Mouse (Mus musculus): ENCODE measurements around the gene Vps8. TPM values are rescaled to one million over a fixed set of nuclear protein-coding genes. Genes with fewer than 3 reads are reported as not detected.

Gene Vps8
- polyA plus RNA-seq, 1 experiment from 2014 or later, result 21.4 TPM

DNA sequence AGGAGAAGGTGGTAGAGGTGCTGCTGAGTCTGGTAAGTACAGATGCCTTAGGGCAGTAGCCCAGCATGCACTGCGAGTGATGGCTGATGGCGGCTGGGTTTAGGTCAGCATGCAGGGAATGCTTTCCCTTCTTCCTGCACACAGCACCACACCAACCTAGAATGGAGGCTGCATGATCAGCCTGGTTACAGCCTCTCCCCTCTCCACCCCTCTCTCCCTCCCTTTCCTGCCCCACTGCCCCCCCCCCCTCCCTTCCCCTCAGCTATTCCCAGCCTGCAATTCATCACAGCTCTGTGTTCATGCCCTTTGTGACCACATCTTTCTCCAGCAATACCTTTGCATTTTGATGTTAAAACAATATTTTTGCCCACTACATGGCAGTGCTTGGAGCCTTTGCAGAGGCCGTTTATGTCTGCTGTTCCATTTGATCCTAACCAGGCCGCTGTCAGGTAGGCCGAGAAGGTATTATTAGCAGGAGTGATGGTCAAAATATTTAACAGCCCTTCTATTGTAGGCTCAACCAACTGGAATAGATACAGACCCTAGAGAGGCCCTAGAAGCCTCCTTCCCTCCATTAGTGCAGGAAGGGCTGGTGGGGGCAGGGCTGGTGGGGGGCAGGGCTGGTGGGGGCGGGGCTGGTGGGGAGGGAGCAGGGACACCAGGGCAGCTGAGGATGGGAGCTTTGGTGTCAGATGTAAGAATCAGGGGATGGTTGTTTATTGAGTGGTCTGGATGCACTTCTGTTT is 17.5 kb upstream of the Vps8 start:
- Histone ChIP-seq H3K36me3 (no peaks in the 10 kb centered on the region), H3K4me1 (replicated peaks) (peaks cover 24% of the 10 kb centered on the region), H3K4me3 (no peak overlapping the region), H3K27me3 (no peaks in the 10 kb centered on the region), H3K4me2 (no peak overlapping the region), H3K9me3 (replicated peaks) (no peaks in the 10 kb centered on the region), H3K9ac (no peak overlapping the region), H3K27ac (no peak overlapping the region)
- ATAC-seq (replicated peaks; ENCODE audit: insufficient number of reproducible peaks, insufficient read depth, low FRiP score, low read depth), result no peak
- WGBS, result 38% methylated on average over 6 of the region's 6 CpGs

DNA sequence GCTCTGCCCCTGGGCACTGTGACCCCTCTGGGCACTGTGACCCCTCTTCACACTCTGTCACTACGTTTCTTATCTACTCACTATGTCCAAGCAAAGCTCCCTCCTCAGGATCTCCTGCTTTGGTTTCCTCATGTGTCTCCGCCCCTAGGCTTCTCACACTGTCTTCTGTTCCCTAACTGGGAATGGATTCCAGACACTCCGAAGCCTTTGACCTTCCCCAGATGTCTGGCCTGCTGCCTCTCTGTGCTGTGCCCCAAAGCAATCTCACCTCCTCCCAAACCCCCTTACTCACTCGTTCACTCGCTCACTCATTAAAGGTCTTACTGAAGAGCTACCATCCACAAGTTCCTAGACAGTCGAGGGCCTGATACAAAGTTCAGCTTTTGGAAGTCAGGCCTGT is 16.8 kb upstream of the Vps8 start:
- 41% methylated on average over 6 of the region's 6 CpGs for WGBS
- no peak overlapping the region for H3K27ac ChIP-seq
- H3K27me3 ChIP-seq, result no peaks in the 10 kb centered on the region
- H3K4me2 ChIP-seq, result no peak overlapping the region
- H3K4me3 ChIP-seq, result no peak overlapping the region
- no peak for ATAC-seq (replicated peaks; ENCODE audit: insufficient number of reproducible peaks, insufficient read depth, low FRiP score, low read depth)
- H3K9ac ChIP-seq, result no peak overlapping the region
- peaks cover 24% of the 10 kb centered on the region for H3K4me1 ChIP-seq (replicated peaks)
- H3K36me3 ChIP-seq, result no peaks in the 10 kb centered on the region
- H3K9me3 ChIP-seq (replicated peaks), result no peaks in the 10 kb centered on the region

DNA sequence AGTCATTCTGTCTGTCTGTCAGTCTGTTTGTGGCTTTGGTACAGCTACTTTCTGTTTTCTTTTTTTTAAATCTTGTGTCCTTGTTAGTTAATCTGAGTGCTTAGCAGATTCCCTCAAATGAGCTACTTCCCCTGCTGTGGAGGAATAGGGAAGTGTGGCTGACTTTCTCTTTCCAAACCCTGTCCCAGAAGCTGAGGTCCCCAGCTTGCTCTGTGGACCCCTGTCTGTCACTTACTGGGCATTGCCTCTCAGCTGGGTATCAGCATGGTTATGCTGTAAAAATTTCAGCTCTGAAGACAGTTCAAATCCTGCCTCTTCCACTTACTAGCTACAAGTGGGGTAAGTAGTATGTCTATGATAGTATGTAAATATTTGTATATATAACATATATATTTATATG is 11.1 kb upstream of the Vps8 start:
- Histone ChIP-seq H3K27me3 (0 out of 2 replicates have a peak, but pooled peaks cover 6% of the 10 kb centered on the region), H3K9ac (no peak overlapping the region), H3K9me3 (replicated peaks) (no peaks in the 10 kb centered on the region), H3K4me3 (no peak overlapping the region), H3K36me3 (no peaks in the 10 kb centered on the region), H3K27ac (no peak overlapping the region), H3K4me1 (replicated peaks) (peaks cover 2% of the 10 kb centered on the region; the same call in 1 of the 2 replicates), H3K4me2 (no peak overlapping the region)
- no peak for ATAC-seq (replicated peaks; ENCODE audit: insufficient number of reproducible peaks, insufficient read depth, low FRiP score, low read depth)

DNA sequence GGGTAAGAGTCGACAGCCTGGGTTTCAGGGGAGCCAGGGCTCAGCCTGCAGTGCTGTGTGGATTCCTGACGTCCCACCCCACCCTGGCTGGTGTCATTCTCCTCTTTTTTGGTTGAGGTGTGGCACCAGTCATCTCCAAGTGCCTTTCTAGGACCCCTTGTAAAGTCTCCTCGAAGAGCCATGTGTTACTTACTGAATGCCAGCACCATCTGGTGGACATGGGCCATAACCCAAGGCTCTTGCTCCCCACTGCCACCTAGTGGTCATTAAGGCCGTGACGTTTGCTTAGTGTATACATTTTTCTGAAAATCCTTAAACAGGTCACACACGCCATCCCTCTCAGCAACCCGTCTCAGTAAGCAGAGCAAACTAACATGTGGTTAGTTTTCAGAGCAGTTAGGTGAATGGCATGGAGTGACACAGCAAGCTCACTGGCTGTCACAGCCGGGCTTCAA is 10.3 kb upstream of the Vps8 start:
- 20% methylated on average over 8 of the region's 8 CpGs for WGBS
- H3K4me1 ChIP-seq (replicated peaks), result peaks cover 2% of the 10 kb centered on the region; the same call in 1 of the 2 replicates
- H3K4me3 ChIP-seq, result no peak overlapping the region
- no peaks in the 10 kb centered on the region for H3K36me3 ChIP-seq
- 0 out of 2 replicates have a peak, but pooled peaks cover 6% of the 10 kb centered on the region for H3K27me3 ChIP-seq
- no peak overlapping the region for H3K9ac ChIP-seq
- no peak overlapping the region for H3K4me2 ChIP-seq
- H3K9me3 ChIP-seq (replicated peaks), result no peaks in the 10 kb centered on the region
- peak; percentile 58; the same call in 1 of the 2 replicates for ATAC-seq (replicated peaks; ENCODE audit: insufficient number of reproducible peaks, insufficient read depth, low FRiP score, low read depth)
- no peak overlapping the region for H3K27ac ChIP-seq

DNA sequence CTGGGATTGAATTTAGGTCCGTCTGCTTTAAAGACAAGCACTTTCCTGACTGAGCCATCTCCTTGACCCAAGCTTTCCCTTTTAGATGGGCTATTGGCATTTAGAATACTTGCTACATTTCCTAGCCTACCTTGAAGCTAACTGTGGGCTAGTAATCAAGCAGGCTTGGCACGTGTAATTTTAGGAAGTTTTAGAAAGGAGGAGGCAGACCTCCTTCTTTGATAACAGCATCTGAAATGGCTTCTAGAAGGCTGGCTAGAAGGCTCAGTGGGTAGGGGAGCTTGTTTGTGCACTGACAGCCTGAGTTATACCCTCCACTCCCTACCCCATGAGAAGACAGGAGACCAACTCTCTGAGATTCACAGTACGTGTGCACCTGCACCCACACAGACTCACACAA is 9.1 kb upstream of the Vps8 start:
- 0 out of 2 replicates have a peak, but pooled peaks cover 6% of the 10 kb centered on the region for H3K27me3 ChIP-seq
- peaks cover 2% of the 10 kb centered on the region; the same call in 1 of the 2 replicates for H3K4me1 ChIP-seq (replicated peaks)
- H3K27ac ChIP-seq, result no peak overlapping the region
- H3K36me3 ChIP-seq, result no peaks in the 10 kb centered on the region
- WGBS, result 69% methylated on average over 3 of the region's 3 CpGs
- H3K4me3 ChIP-seq, result no peak overlapping the region
- no peak for ATAC-seq (replicated peaks; ENCODE audit: insufficient number of reproducible peaks, insufficient read depth, low FRiP score, low read depth)
- no peak overlapping the region for H3K4me2 ChIP-seq
- no peak overlapping the region for H3K9ac ChIP-seq
- H3K9me3 ChIP-seq (replicated peaks), result no peaks in the 10 kb centered on the region

DNA sequence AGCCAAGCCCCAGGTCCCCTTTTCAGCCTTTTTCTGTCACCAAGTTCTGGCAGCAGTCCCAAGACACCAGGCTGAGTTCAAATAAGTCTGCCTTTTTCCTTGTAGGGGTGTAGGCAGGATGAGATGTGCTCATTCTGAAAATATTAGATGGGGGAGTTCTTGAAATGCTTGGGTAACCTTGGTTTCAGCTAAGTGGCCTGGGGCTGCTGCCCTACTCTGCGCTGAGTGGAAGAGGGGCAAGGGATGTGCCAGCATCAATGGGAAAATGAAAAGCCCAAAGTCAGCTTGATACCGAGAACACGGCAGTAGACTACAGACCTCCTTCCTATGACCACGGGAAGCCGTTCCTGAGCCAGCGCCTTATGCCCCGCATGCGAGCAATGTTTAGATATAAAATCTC is 7.8 kb upstream of the Vps8 start:
- Histone ChIP-seq H3K4me1 (replicated peaks) (peaks cover 2% of the 10 kb centered on the region; the same call in 1 of the 2 replicates), H3K9me3 (replicated peaks) (no peaks in the 10 kb centered on the region), H3K9ac (no peak overlapping the region), H3K27me3 (0 out of 2 replicates have a peak, but pooled peaks cover 6% of the 10 kb centered on the region), H3K36me3 (no peaks in the 10 kb centered on the region), H3K4me3 (no peak overlapping the region), H3K4me2 (no peak overlapping the region), H3K27ac (no peak overlapping the region)
- WGBS, result 92% methylated on average over 8 of the region's 8 CpGs
- no peak for ATAC-seq (replicated peaks; ENCODE audit: insufficient number of reproducible peaks, insufficient read depth, low FRiP score, low read depth)

DNA sequence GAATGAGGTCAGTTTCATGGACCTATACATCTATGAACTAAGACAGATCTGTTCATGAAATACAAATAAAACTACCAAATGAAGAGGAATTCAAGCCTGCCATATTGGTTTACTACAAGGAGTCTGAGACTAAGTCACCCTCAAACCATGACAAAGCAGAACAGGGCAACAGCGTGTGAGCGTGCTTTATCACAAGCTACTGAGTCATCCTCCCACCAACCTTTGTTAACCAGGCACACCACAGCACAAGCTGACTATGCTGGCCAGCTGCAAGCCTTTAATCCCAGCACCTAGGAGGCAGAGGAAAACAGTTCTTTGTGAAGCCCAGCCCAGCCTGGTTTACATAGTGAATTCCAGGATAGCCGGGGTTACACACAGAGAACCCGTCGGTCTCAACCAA is 4.9 kb upstream of the Vps8 start:
- 0 out of 2 replicates have a peak, but pooled peaks cover 3% of the 10 kb centered on the region for H3K4me1 ChIP-seq (replicated peaks)
- H3K9ac ChIP-seq, result no peak overlapping the region
- H3K9me3 ChIP-seq (replicated peaks), result no peaks in the 10 kb centered on the region
- H3K4me3 ChIP-seq, result no peak overlapping the region
- WGBS, result 55% methylated on average over 5 of the region's 5 CpGs
- H3K27ac ChIP-seq, result no peak overlapping the region
- ATAC-seq (replicated peaks; ENCODE audit: insufficient number of reproducible peaks, insufficient read depth, low FRiP score, low read depth), result no peak
- no peaks in the 10 kb centered on the region for H3K36me3 ChIP-seq
- H3K4me2 ChIP-seq, result no peak overlapping the region
- 0 out of 2 replicates have a peak, but pooled peaks cover 6% of the 10 kb centered on the region for H3K27me3 ChIP-seq

DNA sequence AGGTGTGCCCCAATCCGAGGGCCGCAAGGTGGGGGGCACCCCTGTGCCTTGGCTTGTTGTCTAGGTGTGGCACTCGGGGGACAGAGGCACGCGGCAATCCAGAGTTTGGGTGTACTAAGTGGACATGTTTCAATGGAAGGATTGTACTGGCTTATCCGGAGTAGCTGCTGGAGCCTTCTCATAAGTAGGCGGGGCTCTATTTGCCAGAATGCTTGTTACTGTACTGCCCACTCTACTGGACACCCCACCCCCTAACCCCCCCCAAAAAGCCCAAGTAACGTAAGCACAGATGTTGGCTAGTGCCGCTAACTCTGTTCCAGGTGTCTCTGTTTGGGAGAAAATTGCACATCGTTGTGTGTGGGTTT is 610 bp downstream of the Vps8 start:
- H3K4me3 ChIP-seq, result peak overlapping the region; percentile 79
- ATAC-seq (replicated peaks; ENCODE audit: insufficient number of reproducible peaks, insufficient read depth, low FRiP score, low read depth), result peak; percentile 73
- H3K27ac ChIP-seq, result peak overlapping the region; percentile 82
- peaks cover 8% of the 10 kb centered on the region; the same call in 1 of the 2 replicates for H3K4me1 ChIP-seq (replicated peaks)
- H3K36me3 ChIP-seq, result no peaks in the 10 kb centered on the region
- H3K27me3 ChIP-seq, result no peaks in the 10 kb centered on the region
- peak overlapping the region; percentile 89 for H3K9ac ChIP-seq
- H3K9me3 ChIP-seq (replicated peaks), result no peaks in the 10 kb centered on the region
- 2% methylated on average over 10 of the region's 10 CpGs for WGBS
- peak overlapping the region; percentile 90 for H3K4me2 ChIP-seq

DNA sequence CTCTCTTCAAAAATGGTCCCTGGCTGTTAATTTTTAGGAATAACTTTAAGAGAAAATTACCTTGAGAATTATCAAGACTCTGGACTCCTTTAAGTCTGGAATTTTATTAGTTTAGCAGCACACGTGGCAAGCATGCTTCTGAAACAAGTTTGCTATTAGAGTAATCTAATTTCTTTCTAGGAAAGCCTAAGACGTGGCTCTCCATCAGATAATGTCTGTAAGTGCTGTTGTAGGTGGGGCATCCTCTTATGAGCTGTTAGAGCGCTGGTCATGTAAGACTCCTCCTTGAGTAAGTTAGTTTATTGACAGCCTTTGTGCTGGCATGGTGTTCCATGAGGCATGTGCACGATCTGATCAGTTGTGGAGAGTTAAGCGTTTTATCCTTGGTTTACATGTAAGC is 5.2 kb downstream of the Vps8 start:
- Histone ChIP-seq H3K9me3 (replicated peaks) (no peaks in the 10 kb centered on the region), H3K27me3 (no peaks in the 10 kb centered on the region), H3K4me2 (no peak overlapping the region), H3K27ac (no peak overlapping the region), H3K4me1 (replicated peaks) (peaks cover 5% of the 10 kb centered on the region; the same call in 1 of the 2 replicates), H3K4me3 (no peak overlapping the region), H3K9ac (no peak overlapping the region), H3K36me3 (peaks cover 4% of the 10 kb centered on the region; the same call in 1 of the 2 replicates)
- 75% methylated on average over 5 of the region's 5 CpGs for WGBS
- ATAC-seq (replicated peaks; ENCODE audit: insufficient number of reproducible peaks, insufficient read depth, low FRiP score, low read depth), result no peak

DNA sequence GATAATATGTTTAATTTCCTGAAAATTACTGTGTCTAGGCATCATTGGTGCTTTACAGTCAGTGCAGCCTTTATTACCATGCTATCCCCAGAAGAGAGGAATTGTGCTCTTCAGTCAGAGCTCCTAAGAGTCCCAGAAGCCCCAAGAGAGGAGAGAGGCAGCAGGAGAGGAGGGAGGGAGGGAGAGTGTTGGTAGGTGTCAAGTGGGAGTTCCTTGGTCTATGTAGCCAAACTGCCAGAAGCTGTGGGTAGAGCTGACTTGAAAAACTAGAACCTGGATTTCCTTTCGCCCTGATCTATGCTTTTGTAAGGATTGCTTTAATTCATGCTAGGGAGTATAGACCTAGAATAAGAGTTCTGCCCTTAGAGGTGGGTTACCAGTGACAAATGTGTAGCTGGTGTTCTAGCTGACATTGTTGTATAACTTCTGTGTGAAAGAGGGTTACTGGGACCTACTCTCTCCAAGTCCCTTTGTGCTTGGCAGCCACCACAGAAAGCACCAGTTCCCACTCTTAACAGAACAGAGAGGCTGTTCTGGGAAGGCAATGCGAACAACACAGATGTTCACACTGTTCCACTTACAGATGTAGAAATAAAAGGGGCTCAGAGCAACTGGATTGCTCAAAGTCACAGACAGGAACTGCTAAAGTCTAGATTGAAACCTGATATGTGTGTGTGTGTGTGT is 7.6 kb downstream of the Vps8 start:
- Histone ChIP-seq H3K4me2 (no peak overlapping the region), H3K36me3 (peaks cover 4% of the 10 kb centered on the region; the same call in 1 of the 2 replicates), H3K27ac (no peak overlapping the region), H3K9ac (no peak overlapping the region), H3K4me3 (no peak overlapping the region), H3K27me3 (no peaks in the 10 kb centered on the region), H3K4me1 (replicated peaks) (no peaks in the 10 kb centered on the region), H3K9me3 (replicated peaks) (no peaks in the 10 kb centered on the region)
- 92% methylated on average over 2 of the region's 2 CpGs for WGBS
- no peak for ATAC-seq (replicated peaks; ENCODE audit: insufficient number of reproducible peaks, insufficient read depth, low FRiP score, low read depth)

DNA sequence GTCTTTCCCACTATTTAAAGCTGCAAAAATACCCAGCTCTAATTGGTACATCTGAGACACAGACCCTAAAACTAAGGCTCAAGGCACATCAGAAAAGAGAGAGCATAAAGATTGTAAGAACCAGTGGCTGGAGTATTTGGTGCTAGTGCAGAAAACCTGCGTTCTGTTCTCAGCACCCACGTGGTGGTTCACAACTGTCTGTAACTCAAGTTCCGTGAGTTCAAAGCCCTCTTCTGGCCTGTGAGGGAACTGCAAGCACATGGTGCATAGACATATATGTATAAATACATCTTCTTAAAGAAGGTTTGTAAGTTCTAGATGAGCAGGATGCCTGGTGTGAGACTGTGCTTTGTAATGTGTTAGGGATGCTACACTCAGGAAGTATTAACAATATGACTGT is 8.7 kb downstream of the Vps8 start:
- no peak for ATAC-seq (replicated peaks; ENCODE audit: insufficient number of reproducible peaks, insufficient read depth, low FRiP score, low read depth)
- H3K4me1 ChIP-seq (replicated peaks), result no peaks in the 10 kb centered on the region
- H3K9ac ChIP-seq, result no peak overlapping the region
- no peak overlapping the region for H3K4me2 ChIP-seq
- no peaks in the 10 kb centered on the region for H3K27me3 ChIP-seq
- no peak overlapping the region for H3K27ac ChIP-seq
- no peaks in the 10 kb centered on the region for H3K9me3 ChIP-seq (replicated peaks)
- peaks cover 6% of the 10 kb centered on the region; the same call in 1 of the 2 replicates for H3K36me3 ChIP-seq
- WGBS, result 89% methylated on average over 3 of the region's 3 CpGs
- H3K4me3 ChIP-seq, result no peak overlapping the region

Data from heart, embryonic 15.5 days (tissue).